Mouse (Mus musculus) pancreas, adult 10 weeks (tissue): ENCODE results near the gene Olfr417. TPM values are rescaled to one million over a fixed set of nuclear protein-coding genes. Genes with fewer than 3 reads are reported as not detected.

Experiments used
- polyA plus RNA-seq: library from polyadenylated mRNA; stranded (reverse); fragments of 350-450 nt; fragmentation: Illumina TruSeq; extraction: RNeasy Lipid Tissue Mini Kit (QIAGEN cat#74804); gene quantifications from one replicate; pipeline ENCODE4 v1.2.3, GENCODE M21; 2015; ENCODE audit warnings: low read depth, low replicate concordance; ENCODE audit not compliant: insufficient read depth

The Olfr417 gene
- not detected for polyA plus RNA-seq

GRCm38 (mm10) chr1:174364882-174365451 is at the start of gene Olfr417:
TSS of gene Olfr417 (plus strand) at chr1:174365122.

GRCm38 (mm10) chr1:174330218-174330617 is 34.7 kb upstream of the Olfr417 start, which contains the start of gene Mptx1:
TSS of gene Mptx1 (plus strand) at chr1:174330518.

GRCm38 (mm10) chr1:174390746-174391145 is 25.8 kb downstream of the Olfr417 start, which contains the start of gene Olfr248:
TSS of gene Olfr248 (plus strand) at chr1:174391046.

GRCm38 (mm10) chr1:174423764-174424163 is 58.8 kb downstream of the Olfr417 start, which contains the start of gene Olfr414:
TSS of gene Olfr414 (plus strand) at chr1:174424064.

Other genes starting within 250 kb of the Olfr417 start
- gene Olfr231, start 244.0 kb upstream of the Olfr417 start, polyA plus RNA-seq, result not detected
- gene Olfr424, start 233.6 kb upstream of the Olfr417 start, polyA plus RNA-seq, result not detected
- gene Olfr420, start 209.5 kb upstream of the Olfr417 start, polyA plus RNA-seq, result not detected
- 0.17 TPM for gene Spta1, start 192.3 kb upstream of the Olfr417 start, polyA plus RNA-seq
- gene Olfr419, start 113.1 kb upstream of the Olfr417 start, polyA plus RNA-seq, result not detected
- not detected for gene Mptx1, start 34.6 kb upstream of the Olfr417 start, polyA plus RNA-seq
- gene Olfr248, start 25.9 kb downstream of the Olfr417 start, polyA plus RNA-seq, result not detected
- gene Olfr414, start 58.9 kb downstream of the Olfr417 start, polyA plus RNA-seq, result not detected
- not detected for gene Olfr220, start 77.0 kb downstream of the Olfr417 start, polyA plus RNA-seq
- 2.8 TPM for gene Fmn2, start 136.7 kb downstream of the Olfr417 start, polyA plus RNA-seq